Mouse (Mus musculus): ENCODE measurements around the gene Tdrd1.

- TF ChIP-seq CTCF (IDR thresholded peaks at IDR 0.05; ENCODE audit: low read depth) (no peak), EP300 (IDR thresholded peaks at IDR 0.05; ENCODE audit: low read depth) (no peak)
Measured at GRCm38 (mm10) chr19:56821040-56821797, 4.8 kb upstream of the Tdrd1 start.

Data from liver, embryonic 14.5 days (tissue).